Mouse (Mus musculus) telencephalon, adult 2 months (tissue): ENCODE results near the gene Kcnip4.

Experiments used
- DNase-seq: peaks from one replicate; pipeline ENCODE4 v3.0.0-alpha.2; 2011; ENCODE audit warnings: low read depth, low spot score

The Kcnip4 gene

DNA sequence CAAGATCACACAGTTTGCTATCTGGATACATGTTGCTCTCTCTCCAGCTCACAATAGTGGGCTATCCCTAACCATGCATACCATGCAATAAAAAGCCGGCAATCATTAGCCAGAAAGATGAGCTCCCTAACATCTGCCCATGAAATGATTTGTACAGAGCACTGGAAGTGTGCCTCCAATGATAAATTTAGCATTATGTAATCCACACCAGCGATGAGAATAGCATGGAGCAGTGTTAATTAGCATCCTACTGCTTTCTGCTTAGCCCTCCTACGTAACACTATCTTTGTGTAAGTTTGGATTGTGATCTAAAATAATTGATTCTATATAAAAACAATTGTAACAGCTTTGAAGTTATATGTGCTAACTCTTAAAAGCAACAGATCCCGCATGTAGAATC lies 268.7 kb downstream of the Kcnip4 start:
- DNase-seq, result peak; percentile 62

DNA sequence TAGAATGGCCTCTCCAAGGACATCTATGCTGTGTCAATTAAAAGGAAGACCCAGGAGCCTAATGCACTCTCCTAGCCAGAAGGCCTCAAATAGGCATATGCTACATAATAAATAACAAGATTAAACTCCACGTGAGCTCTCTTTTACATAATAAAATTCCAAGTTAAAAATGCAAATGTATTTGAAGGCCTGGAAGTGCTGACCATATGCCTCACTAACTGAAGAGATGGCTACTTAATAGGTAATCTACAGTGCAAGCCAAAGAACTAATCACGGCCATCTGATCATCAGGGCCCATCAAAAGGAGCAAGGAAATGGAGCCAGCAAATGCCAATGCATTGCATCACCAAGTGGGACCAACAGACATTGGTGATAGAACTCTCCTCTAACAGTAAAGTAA lies 277.6 kb downstream of the Kcnip4 start:
- DNase-seq, result no peak

DNA sequence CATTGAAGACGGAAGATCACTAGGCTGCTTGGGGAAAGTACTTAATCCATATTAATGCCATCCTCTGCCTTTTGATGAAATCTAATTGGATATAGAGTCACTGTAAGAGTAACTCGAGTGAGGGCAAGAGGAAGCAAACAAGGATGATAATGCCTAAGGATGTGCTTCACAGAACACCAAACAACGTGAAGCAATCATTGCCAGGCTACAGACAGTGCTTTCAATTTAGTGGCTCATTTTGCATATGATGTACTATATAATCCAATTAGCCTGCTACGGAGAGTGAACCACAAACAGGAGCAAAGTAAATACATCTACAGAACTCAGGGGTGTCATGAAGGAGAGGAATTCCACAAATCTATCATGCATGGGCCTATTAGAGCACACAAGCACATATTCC lies 280.3 kb downstream of the Kcnip4 start:
- no peak for DNase-seq

DNA sequence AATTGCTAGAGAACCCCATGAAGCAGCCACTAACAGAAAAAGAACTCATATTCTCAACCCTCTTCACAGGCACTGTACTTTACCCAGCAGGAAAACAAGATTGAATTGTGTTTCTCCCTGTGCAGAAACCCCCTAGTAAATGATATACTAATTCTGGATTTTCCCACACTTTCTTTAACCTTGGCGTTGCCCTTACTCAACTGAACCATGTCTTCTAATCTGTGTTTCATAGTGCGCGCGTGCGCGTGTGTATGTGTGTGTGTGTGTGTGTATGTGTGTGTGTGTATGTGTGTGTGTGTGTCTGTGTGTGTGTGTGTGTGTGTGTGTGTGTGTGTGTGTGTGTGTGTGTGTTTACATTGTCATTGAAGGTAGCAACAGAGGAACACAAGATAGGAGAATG lies 283.0 kb downstream of the Kcnip4 start:
- DNase-seq, result no peak

DNA sequence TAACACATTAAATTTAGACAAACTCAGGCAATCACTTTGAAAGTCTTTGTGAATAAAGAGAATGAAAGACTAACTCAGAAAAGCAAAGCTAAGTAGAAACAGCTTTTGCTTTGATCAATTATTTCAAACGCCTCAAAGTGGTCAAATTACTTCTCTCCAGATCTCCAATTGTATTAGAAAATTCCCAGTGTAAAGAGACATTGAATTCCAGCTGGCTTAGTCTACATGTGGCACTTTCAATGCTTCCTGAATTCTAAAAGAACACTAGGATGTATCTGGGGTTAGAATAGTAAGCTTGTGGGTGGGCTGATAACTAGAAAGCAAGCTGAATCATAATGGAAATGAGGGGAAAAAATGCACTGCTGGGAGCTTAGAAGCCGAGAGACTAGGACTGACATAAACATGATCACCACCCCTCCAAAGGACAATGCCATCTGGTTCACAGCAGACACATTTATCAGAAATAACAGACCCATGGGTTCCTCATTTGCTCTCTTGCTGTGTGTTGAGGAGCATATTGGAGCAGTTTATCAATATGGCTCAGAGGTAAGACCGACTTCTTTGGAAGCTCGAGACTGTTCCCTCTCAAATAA lies 323.4 kb downstream of the Kcnip4 start:
- peak; percentile 57 for DNase-seq

DNA sequence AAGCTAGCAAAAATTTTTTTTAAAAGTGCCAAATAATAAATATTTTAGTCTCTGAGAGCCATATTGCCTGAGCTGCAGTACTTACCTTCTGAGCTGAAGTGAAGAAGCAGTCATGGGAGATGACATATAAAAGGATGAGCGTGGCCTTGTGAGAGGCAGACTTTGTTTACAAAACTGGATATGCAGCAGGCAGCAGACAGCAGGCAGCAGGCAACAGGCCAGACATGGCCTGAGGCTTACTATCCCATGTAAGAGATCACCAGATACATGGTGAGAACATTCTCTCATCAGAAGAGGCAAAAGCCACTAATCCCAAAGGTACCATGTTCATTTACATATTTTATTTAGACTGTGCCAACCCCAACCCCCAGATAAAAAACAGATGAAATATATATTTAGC lies 336.5 kb downstream of the Kcnip4 start:
- no peak for DNase-seq

DNA sequence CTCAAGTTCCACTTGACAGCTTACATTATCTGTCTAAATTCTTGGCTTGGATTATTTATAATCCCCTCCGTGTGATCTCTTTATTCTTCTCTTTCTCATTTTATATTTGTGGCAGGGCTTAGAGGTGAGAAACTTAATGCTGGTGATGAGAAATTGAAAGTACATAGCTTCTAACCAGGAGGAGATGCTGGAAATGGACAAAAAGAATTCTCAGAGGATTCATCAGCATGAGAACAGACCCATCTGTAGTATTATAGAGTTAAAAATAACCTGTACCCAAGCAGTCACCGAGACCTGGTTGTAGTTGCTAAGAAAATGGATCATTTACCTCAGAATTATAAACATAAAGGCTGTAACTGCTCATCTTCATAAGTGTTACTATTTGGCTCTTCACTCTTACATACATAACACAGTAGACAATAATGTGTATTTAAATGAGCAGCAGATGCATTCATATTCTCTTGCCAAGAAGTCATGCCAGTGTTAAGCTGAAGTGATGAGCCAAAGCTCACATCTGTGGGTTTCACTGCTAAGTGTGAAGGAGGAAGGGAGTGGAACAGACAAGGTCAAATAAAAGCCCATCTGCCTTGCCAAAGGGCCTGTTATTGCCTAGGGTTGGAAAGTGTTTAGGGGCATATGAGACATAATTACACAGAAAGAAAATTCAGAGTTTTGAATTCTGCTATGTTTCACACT lies 374.4 kb downstream of the Kcnip4 start:
- DNase-seq, result peak; percentile 3

- no peak for DNase-seq
Measured at GRCm38 (mm10) chr5:49149684-49150083, 375.0 kb downstream of the Kcnip4 start.

DNA sequence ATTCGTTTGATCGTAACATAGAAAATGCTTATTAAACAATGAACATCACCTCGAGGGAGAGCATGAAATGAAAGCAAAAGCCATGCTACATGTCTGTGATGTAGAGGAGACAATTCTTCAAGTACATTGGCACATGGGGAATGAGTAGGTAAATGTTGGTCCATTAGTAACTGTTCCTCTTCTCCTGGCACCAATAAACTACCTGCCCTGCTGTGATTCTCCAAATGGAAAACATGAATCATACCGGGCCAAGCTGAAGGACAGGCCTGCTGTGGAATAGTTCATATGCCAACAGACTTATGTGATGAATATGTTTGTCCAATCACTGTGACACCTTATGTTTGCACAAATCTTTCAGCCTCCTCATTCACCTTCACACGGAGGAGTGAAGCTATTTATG lies 429.3 kb downstream of the Kcnip4 start:
- no peak for DNase-seq

DNA sequence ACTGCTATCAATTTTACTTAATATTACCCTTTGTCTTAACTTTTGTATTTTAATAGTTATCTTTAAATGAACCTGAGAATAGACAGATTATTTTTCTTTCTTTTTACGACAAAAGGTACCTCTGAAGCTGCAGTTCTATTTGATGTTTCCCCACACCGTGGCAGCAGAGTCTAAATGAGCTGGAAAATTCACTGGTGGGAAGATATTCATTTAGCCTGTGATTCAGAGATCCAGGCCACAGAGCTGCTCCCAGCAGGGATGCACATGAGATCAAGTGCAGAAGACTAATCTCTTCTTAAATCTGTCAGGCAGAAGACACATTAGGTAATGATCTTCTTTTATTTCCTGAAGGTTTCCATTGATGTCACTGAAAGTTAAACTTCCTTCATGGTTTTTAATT lies 429.8 kb downstream of the Kcnip4 start:
- peak; percentile 52 for DNase-seq

GRCm38 (mm10) chr5:49094306-49094705 lies 430.4 kb downstream of the Kcnip4 start:
- DNase-seq, result no peak

DNA sequence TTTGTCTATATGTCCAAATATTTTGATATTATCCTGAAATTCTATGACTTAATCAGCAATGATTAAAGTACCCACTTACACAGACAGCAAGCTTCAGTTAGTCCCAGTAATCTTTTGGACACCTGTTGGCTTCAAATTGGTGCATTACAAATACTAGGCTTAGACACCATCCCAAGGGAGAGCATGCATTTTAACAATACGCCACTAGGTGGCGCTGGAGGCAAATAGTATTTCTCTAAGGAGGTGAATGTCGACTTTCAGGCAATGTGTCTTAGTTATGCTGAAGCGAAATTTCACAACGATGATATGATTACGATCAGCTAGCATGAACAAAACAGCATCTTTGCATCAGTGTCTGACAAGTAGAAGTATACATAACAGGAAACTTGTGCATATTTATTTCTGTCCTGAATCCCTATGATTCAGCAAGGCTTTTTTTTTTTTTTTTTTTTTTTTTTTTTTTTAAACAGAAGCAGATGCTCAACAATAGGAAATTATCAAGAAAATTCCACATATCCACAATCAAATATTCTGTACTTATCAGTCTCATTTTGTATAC lies 434.5 kb downstream of the Kcnip4 start:
- peak; percentile 81 for DNase-seq

DNA sequence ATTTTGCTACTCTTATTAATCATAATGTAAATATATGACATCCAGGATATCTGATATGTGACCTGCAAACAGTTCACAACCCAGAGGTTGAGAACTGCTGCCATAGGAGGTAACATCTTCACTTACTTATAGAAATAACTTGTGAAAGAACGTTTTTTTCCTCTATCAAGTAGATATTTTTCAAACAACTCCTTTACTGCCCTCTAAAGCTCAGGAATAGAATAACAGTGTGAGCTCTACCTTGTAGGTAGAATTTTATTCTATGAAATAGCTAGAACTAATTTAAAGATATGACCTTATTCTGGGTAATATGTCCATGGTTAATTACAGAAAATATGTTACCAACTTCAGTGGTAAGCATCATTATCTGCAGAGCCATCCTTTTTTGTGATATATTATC lies 459.1 kb downstream of the Kcnip4 start:
- no peak for DNase-seq

DNA sequence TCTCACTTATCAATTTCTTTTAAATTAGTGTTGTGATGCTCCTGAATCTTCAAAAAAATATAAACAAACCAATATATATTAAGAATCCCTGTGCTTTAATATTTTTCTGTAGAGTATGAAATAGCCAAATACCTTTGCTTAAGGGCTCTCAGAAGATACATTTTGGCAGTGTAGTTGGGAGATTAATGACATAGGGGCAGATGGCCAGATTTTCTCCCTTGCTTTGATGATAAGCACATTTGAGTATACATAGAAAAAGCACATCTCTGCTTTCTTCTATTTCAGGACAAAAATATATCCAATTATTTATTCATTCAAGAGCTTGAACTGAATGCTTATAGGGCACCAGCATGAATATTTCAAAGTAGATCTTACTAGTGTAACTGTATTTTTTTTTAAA lies 465.8 kb downstream of the Kcnip4 start:
- DNase-seq, result no peak

DNA sequence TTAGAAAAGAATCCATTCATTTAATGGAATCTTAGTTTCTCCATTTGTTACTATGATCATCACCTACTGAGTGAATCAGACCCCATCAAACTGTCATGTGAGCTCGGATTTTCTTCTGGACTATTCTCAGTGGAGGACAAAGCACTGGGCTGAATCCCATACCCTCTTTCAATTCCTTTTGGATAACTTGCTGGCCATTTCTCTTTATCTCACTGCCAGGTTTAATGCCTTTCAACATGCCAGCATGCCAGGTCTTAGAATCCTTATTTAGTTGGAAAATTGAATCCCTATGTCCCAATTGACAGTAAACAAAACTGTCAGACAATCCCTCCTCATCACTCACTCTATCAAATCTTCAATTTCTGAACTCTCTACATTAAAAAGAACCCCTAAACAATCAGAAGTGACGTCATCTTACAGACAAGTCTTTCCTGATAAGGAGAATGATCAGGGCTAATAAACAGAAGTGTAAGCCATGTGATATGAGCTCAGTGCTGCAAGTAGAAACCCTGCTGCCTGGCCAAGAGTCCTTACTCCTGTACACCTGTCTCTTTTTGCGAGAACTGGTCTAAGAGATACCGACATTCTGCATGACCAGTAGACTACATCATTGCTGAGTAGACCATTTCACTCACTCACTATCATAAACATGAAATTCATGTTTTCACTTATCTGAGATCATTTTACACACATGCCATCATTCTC lies 466.9 kb downstream of the Kcnip4 start:
- DNase-seq, result no peak

DNA sequence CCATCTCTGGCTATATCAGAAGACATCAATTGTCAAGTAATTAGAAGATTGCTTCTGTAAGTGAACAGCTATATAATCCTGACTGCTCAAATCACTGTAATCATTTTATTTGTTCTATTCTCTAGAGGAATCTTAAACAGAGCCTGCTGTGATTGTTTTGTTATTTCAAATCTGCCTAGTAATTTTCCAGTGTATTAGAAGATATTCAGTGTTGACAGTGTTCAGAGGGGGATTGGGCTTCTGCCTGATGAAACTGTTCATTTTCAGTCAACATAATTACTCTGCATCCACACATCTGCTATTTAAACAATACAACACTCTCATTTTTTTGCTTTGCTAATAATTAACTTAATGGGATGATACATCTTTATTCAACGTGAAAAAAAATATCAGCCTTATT lies 476.7 kb downstream of the Kcnip4 start:
- no peak for DNase-seq

GRCm38 (mm10) chr5:49041259-49041845 lies 483.4 kb downstream of the Kcnip4 start:
- no peak for DNase-seq

GRCm38 (mm10) chr5:48997359-48997758 lies 527.3 kb downstream of the Kcnip4 start:
- no peak for DNase-seq

- no peak for DNase-seq
Measured at GRCm38 (mm10) chr5:48989145-48989659, 535.5 kb downstream of the Kcnip4 start.

DNA sequence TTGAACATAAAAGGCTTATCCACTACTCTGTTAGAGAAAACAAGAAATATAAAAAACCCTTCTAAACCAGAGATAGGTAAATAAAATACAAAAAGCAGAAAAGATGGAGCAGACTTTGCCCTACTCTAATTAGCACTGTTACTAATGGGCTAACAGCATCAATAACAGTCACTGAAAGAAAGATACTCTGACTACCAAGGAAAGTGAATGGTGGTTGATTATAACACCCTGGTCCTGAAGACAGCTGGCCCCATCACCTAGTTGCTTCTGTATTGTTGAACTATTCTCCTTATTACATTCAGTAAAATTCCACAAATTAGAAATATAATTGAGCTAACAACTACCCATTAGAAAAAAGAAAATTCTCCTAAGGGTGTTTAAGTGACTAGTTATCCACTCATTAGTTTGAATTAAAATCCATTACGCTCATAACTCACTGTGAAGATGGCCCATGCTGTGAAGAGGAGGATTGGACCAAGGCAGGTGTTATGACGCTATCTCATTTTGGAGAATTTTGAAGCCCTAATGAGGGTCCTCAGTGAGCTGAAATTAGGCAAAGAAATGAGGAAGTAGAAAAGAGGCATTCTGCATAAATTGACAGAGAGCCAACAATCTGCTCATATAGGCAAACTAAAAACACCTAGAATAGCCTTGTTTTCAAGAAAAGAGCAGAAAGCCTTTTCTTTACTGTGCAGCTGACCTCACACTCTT lies 582.2 kb downstream of the Kcnip4 start:
- DNase-seq, result no peak

- no peak for DNase-seq
Measured at GRCm38 (mm10) chr5:48931881-48932280, 592.8 kb downstream of the Kcnip4 start.
